Mouse (Mus musculus): ENCODE data around the gene H2afy. TPM values are rescaled to one million over a fixed set of nuclear protein-coding genes. Genes with fewer than 3 reads are reported as not detected.

H2afy gene
- polyA plus RNA-seq, 1 experiment: 451 TPM

DNA sequence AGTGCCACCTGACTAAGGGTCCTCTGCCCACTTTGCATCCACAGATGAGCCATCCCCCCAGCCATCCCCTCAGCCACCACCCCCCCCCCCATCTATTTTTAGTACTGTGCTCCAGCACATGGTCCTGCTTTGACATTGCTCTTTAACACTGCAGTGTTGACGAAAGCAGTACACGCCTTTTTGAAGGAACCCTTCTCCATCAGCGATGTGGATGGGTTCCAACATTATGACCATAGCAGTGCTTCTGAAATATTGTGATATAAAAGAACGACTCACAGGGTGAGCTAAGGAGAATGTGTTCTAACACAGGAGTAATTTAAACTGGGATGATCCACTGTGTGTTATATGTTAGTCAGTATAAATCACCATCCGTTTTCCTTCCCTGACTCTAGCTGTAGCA is 109.5 kb downstream of the H2afy start:
- TF ChIP-seq GATA1 (IDR thresholded peaks at IDR 0.05; ENCODE audit: low read length): no peak

DNA sequence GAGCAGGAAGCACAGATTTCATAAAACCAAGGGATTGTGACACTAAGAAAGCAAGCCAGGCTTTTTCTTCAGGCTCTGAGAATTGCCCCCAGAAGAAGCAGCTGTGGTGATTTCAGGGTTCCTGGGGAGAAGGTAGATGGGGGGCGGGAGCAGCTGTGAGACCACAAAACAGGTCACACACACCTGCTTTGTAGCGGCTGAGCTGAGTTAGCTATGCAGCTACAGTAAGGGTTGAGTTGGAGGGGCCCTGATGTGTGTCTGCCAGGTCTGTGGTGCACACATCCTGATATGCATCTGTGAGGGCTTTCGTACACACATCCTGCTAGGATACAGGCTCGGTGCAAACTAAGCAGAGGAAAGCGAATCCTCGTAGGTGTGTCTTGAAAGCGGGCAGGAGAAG is 110.1 kb downstream of the H2afy start:
- no peak for TF ChIP-seq GATA1 (IDR thresholded peaks at IDR 0.05; ENCODE audit: low read length)

- TF ChIP-seq GATA1 (IDR thresholded peaks at IDR 0.05; ENCODE audit: low read length): no peak
These were observed 111.1 kb downstream of the H2afy start for GRCm38 (mm10) chr13:56025027-56025410.

GRCm38 (mm10) chr13:56024410-56025026 is 111.6 kb downstream of the H2afy start:
- TF ChIP-seq GATA1 (IDR thresholded peaks at IDR 0.05; ENCODE audit: low read length): no peak

Other genes starting within 250 kb of the H2afy start
- gene Tifab, start 42.5 kb upstream of the H2afy start, polyA plus RNA-seq (2012): not detected in 2 replicates
- gene Neurog1, start 115.8 kb upstream of the H2afy start, polyA plus RNA-seq (2012): not detected in 2 replicates
- not detected in 2 replicates for gene Cxcl14, start 160.2 kb upstream of the H2afy start, polyA plus RNA-seq (2012)